Mouse (Mus musculus) heart, adult 9 months (tissue): ENCODE data around the gene Tcirg1.
A peak's percentile ranks its signal among the peaks of the same experiment; 100 is the strongest.

Experiments
- DNase-seq, 2 experiments: peaks; one replicate each; pipeline ENCODE4 v3.0.0; 2022; ENCODE audit warnings: low spot score in 2 of 2

Gene Tcirg1

GRCm38 (mm10) chr19:3851979-3852681 is 54.8 kb downstream of the Tcirg1 start:
- DNase-seq = peak; percentile 34 to 35

GRCm38 (mm10) chr19:3851502-3851962 is 55.4 kb downstream of the Tcirg1 start, which contains the start of gene Chka:
TSS of gene Chka (plus strand) at chr19:3851773.
- peak; percentile 95 to 96 for DNase-seq

GRCm38 (mm10) chr19:3850847-3851469 is 56.0 kb downstream of the Tcirg1 start:
- peak in 1 of 2 experiments; percentile 15 for DNase-seq

- DNase-seq = no peak
Observed at GRCm38 (mm10) chr19:3850076-3850475, 56.9 kb downstream of the Tcirg1 start.

- no peak for DNase-seq
Observed at GRCm38 (mm10) chr19:3849251-3849650, 57.7 kb downstream of the Tcirg1 start.

- no peak for DNase-seq
Observed at GRCm38 (mm10) chr19:3848207-3848808, 58.6 kb downstream of the Tcirg1 start.

- DNase-seq = no peak
Observed at GRCm38 (mm10) chr19:3847711-3848110, 59.2 kb downstream of the Tcirg1 start.

GRCm38 (mm10) chr19:3846676-3847604 is 60.0 kb downstream of the Tcirg1 start:
- DNase-seq = no peak
